Mouse (Mus musculus) megakaryocyte progenitor cell, adult 5-6 weeks (primary cell): ENCODE data around the gene Scyl2. TPM values are rescaled to one million over a fixed set of nuclear protein-coding genes. Genes with fewer than 3 reads are reported as not detected.
"Not testable (repeated sequence)": the region's sequence is repeated elsewhere in the genome, so short reads cannot be mapped to it uniquely, and the experiment has no call there.

Experiments used
- ATAC-seq: replicated peaks from 2 replicates; pipeline ENCODE4 v1.8.0; 2016; ENCODE audit warnings: mild to moderate bottlenecking, moderate TSS enrichment, inconsistent platforms; ENCODE audit not compliant: poor library complexity
- total RNA-seq, 2 experiments: library from RNA; stranded (forward) in 1 of 2; stranded (reverse) in 1 of 2; fragments of 157-497, 149-512 nt in 1 of 2; fragments of 200-1000 nt in 1 of 2; gene quantifications; 2 replicates each; pipeline versions ENCODE4 v1.2.3 to v1.2.4; 2015 to 2017

Scyl2 gene
- total RNA-seq, 2 experiments from 2014 or later: 24.7 to 28.6 TPM

DNA sequence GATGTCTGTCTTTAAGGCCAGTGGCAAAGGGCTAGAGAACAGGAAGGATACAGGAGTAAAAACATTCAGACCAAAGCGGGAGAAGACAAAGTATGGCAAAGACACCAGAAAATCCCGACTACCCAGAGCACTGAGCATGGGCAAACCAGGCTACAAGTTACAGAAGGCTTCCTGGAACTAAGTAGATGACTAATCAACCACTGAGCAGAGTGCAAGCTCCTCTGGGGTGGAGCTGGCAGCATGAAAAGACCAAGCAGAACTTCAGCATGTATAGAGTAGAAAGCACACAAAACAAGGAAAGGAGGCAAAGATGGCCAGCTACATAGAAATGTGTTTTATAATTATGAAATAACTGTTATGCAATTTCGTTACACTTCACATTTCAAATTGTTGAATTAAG is 5.6 kb downstream of the Scyl2 start:
- peak; percentile 59 for ATAC-seq

DNA sequence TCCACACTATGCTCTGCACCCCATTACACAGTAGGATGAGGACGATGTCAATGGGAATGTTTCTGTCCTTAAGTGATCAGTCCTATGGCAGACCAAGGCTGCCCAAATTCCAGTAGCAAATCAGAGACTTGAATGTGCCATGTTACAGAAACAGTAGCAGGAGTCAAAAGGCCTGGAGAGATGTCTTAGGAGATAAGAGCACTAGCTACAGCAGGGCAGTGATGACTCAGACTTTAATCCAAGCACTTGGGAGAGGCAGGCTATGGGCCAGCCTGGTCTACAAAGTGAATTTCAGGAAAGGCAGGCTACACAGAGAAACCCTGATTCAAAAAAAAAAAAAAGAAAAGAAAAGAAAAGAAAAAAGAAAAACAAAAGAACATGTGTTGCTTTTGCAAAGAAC is 6.6 kb downstream of the Scyl2 start:
- no peak for ATAC-seq

- ATAC-seq: no peak
Measured at GRCm38 (mm10) chr10:89678054-89678453, 8.0 kb downstream of the Scyl2 start.

DNA sequence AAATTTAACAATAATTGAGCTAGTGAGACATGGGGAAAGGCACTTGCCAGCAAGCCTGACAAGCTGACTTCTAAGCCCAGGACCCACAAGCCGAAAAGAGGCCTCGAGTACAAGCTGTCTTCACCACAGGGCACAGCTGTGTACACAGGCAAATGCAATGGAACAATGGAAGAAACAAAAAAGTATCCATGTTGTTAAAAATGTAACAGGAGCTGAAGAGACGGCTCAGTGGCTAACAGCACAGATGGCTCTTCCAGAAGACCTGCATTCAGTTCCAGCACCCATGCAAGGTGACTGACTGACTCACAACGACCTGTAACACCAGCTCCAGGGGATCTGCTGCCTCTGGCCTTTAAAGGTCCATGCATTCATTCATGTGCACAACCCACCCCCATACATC is 9.5 kb downstream of the Scyl2 start:
- no peak for ATAC-seq

- not testable (repeated sequence) for ATAC-seq
Measured at GRCm38 (mm10) chr10:89670371-89670770, 15.7 kb downstream of the Scyl2 start.

GRCm38 (mm10) chr10:89667571-89667970 is 18.5 kb downstream of the Scyl2 start:
- ATAC-seq: no peak

- no peak for ATAC-seq
Measured at GRCm38 (mm10) chr10:89665679-89666078, 20.4 kb downstream of the Scyl2 start.

- ATAC-seq: no peak
Measured at GRCm38 (mm10) chr10:89664977-89665645, 21.0 kb downstream of the Scyl2 start.

DNA sequence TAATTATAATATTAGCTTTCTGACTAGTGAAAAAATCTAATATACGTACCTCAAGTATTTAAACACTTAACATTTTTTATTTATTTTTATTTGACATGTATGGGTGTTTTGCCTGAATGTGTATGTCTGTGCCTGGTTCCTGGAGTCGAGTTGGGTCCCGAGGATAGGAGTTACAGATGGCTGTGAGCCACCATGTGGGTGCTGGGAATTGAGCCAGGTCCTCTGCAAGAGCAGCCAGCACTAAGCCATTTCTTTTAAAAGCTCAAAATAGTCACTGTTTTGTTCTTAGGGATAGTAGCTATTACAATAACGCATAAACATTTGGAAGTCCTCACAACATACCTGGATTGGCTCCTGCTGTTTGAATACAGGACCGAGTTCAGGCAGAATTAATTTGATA is 29.7 kb downstream of the Scyl2 start:
- no peak for ATAC-seq

DNA sequence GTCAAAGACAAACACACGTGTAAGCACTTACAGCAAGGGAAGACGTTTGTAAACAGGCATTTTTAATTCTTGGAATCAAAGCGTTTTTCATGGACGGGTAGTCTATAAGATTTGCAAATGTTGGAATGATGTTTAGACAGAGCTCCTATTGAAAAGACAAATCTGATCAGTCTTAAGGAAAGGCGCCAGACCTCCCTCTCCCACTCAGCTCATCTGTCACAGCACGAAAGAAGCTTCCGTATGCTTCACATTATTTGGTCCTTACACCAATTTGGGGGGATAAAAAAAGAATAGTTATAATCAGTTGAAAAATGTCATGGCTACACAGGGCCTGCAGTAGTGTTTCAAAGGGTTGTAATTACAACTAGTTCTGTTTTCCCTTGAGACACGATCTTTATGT is 33.2 kb downstream of the Scyl2 start:
- no peak for ATAC-seq

DNA sequence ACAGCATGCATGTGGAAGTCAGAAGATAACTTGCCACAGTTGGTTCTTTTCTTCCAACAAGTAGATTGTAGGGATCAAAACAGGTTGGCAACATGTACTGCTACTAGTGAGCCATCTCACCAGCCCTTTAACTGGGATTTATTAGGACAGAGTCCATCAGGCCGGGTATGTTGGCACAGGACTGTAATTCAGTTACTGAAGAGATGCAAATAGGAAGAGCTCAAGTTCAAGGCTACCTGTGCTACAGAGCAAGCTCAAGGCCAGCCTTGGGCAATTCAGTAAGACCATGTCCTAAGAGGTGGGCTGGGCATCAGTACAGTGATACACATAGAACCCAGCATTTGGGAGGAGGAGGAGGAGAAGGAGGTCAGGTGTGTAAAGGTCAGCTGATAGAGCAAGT is 34.4 kb downstream of the Scyl2 start:
- ATAC-seq: no peak

GRCm38 (mm10) chr10:89646918-89647317 is 39.2 kb downstream of the Scyl2 start:
- ATAC-seq: no peak

- ATAC-seq: no peak
Measured at GRCm38 (mm10) chr10:89637001-89637400, 49.1 kb downstream of the Scyl2 start.

DNA sequence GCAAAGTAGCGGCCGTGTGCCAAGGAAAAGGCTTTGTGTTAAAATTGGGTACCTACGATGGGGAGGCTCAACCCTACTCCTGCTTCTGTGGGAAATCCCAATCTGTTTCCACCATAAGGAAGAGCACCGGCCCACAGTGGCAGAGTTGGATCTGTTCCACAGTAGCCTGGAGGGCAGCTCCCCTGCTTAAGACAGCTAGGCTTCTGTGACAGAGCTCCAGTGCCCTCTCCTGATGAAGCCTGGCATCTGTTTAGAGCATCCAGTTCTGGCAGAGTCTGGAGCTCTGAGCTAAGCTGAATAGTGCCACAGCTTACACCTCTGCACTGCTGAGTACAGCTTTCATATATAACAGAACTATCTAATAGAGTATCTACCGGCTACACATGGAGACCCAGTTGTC is 51.1 kb downstream of the Scyl2 start:
- ATAC-seq: peak; percentile 78

DNA sequence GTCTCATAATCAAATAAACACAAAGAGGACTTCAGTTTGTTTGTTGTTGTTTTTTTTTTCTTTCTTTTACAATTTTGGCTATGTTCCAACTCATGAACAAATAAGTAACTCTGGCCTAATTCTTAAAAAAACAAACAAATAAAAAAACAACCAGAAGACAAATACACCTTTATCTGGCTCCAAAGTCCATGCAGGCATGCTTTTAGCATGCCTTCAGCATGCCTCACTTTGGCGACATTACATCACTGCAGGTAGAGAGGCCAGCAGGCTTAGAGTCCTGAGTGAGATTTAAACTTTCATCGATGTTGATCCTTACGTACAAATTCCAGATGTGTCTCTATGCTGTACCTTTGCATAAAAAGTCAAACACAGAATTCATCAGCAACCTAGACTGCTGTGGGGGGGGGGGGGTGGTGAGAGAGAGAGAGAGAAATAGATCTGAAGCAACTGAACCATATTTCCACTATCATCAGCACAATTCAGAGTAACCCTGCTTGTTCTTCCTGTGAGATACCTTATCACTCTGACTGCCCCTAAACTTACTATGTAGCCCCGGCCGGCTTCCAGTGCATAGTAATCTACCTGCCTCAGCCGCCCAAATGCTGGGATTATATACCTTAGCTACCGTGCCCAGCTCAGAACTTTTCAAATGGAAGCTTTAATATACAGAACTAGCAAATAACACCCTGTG is 52.2 kb downstream of the Scyl2 start:
- no peak for ATAC-seq

DNA sequence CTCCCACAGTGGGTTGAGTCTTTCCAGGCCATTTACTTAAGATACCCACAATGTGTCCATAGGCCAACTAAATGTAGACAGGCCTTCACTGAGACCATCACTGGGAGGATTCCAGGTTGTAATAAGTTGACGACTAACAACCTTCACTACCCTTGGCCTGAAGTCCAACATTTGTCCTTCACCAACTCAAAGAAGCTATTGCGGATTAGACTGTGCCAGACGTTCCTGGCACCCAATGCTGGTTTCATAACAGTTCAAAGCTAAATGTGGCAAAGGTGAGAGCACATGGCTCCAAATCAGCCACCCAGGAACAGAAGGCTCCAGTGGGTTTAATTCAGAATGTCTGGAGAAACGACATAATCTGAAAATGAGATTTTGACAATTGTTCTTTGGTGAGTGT is 53.0 kb downstream of the Scyl2 start:
- ATAC-seq: no peak

- no peak for ATAC-seq
Measured at GRCm38 (mm10) chr10:89631831-89632230, 54.3 kb downstream of the Scyl2 start.

DNA sequence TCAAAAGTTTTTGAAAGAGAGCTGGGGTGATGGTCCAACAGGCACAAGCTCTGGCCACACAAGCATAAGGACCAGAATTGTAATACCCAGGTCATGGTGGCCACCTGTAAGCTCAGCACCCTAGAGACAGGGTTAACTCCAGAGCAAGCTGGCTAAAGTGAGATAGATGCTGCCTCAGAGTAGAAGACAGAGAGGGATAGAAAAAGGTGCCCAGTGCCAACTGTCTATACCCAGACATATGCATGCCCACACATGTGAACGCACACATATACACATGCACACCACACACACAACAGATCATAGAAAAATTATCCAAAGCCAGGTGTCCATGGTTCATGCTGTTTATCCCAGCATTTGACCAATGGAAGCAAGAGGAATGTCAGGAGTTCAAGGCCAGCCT is 55.5 kb downstream of the Scyl2 start:
- ATAC-seq: no peak

- ATAC-seq: peak; percentile 91
Measured at GRCm38 (mm10) chr10:89630052-89630451, 56.0 kb downstream of the Scyl2 start.

DNA sequence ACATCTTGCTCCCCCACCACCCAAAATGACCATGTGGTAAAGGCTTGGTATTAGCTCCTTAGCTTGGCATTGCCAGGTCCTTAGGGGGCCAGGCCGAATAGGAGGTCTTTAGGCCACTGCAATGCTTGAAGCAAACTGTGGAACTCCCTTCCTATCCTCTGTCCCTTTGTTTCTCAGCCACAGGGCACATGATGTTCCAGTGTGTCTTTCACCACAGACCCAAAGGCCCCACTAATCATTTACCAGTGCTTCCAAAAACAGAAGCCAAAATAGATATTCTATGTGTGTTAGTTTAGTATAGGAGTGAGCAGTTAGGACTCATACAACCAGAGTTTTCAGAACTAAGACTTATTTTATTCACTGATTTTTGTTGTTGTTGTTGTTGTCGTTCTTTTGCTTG is 59.4 kb downstream of the Scyl2 start:
- ATAC-seq: no peak

- no peak for ATAC-seq
Measured at GRCm38 (mm10) chr10:89624196-89624595, 61.9 kb downstream of the Scyl2 start.

DNA sequence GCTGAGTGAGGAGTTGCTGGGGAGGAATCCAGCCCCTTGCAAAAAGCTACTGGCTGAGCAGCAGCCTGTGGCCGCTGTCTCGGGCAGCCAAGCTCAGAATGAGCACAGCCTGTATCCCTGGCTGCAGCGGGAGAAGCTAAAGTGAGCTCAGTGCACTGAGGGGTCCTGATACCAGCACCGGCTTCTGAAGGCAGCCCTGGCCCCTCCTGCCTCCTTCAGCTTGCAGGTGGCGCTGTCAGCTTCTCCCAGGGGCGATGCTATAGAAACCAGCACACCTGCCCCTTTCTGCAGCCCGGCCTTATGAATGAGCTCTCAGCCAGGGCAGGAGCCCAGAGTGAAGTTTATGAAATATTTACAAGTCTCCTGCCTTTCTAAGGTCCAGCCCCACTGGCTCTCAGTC is 65.0 kb downstream of the Scyl2 start, which contains the start of gene Slc17a8:
TSS of gene Slc17a8 (minus strand) at position 125 of the 400 bp plus-strand sequence.
- ATAC-seq: no peak

DNA sequence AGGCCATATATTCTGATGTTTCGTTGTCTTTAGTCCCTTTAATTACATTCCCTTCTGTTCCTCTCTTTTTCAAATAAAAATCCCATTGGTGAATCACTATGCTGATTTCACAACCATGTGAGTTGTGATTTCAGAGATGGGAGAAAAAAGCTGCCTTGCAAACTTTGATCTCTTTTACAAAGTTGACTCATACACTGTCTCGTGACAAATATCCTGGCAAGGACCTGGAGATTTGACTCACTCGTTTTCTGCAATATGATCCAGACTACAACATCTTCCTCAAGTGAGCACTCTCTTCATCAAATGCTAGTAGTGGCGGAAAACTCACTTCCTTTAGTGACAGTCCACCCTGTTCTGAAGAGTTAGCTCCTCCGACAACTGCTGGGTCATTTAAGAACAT is 86.8 kb downstream of the Scyl2 start:
- ATAC-seq: no peak
